Mouse (Mus musculus) gastrocnemius, adult 18-20 months (tissue): Measurements from ENCODE around the gene Raph1. TPM values are rescaled to one million over a fixed set of nuclear protein-coding genes. Genes with fewer than 3 reads are reported as not detected.
"Not testable (repeated sequence)": the region's sequence is repeated elsewhere in the genome, so short reads cannot be mapped to it uniquely, and the experiment has no call there.

ENCODE experiments used
- DNase-seq: peaks from one replicate; pipeline ENCODE4 v3.0.0; 2021; ENCODE audit warnings: low spot score
- microRNA-seq: library from miRNA; unstranded; fragments of <30 nt; microRNA quantifications from one replicate; pipeline ENCODE4 v1.2.0, GENCODE M21; 2021
- total RNA-seq, 2 experiments: library from RNA; stranded (reverse); gene quantifications; 2 replicates each; pipeline ENCODE4 v1.2.3; 2021

Raph1 gene
- total RNA-seq, 2 experiments from 2014 or later, result 15.2 to 26.0 TPM

DNA sequence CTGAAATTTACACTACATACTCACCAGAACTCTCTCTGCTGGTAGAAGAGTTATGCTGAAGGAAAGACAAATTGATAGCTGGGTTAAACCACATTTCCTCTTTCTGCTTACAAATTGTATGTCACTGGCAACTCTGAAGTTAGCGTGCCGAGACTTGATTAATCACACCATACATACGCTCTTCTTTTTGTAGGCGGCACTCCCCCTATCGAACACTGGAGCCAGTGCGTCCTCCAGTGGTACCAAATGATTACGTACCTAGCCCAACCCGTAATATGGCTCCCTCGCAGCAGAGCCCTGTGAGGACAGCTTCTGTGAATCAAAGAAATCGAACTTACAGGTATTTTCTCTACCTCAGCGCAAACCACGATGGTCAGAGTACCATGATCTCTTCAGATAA is 119.8 kb downstream of the Raph1 start:
- no peak for DNase-seq

DNA sequence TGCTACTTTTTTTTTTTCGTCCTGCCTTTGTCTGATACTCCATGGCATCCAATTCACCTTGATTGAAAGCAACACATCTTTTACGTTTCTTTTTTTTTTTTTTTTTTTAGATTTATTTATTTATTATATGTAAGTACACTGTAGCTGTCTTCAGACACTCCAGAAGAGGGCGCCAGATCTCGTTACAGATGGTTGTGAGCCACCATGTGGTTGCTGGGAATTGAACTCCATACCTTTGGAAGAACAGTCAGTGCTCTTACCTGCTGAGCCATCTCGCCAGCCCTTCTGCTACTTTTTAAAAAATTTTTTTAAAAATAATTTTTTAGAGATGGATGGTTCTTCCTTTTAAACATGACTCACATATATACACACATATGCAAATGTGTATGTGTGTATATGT is 125.5 kb downstream of the Raph1 start:
- not testable (repeated sequence) for DNase-seq

DNA sequence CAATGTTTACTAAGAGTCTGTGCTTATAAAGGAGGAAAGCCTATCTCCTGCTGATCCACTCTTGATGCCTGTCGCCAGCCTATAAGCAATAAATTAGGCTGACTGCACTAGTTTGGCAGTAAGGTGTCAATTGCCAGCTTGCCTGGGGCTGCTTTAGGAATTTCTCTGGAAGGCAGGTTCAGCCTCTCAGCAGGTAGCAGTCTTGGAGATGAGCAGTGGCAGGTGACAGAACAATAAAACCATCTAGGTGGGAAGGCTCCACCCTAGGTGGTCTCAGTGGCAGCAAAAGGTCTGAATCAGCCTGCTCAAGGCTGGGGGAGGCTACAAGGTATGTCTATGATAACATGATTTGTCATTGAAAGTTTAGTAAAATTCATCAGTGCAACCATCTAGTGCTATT is 134.4 kb downstream of the Raph1 start:
- no peak for DNase-seq

Small RNA genes lying within 50 kb of the gene (microRNA-seq; reads per million reads assigned to microRNA genes)
- gene Gm23762, result not detected

Other genes with a start within 250 kb of the Raph1 start
- gene Cyp20a1, start 223.8 kb downstream of the Raph1 start, total RNA-seq, result 1 to 10 TPM; 4.8 to 5.6 TPM
- gene Abi2, start 157.5 kb downstream of the Raph1 start, total RNA-seq, result 10 to 100 TPM in 1 of 2 experiments, 1 to 10 TPM in 1; 5.4 to 13.0 TPM
- 1 to 10 TPM; 2.2 to 2.9 TPM for gene Cd28, start 149.7 kb upstream of the Raph1 start, total RNA-seq